Mouse (Mus musculus): ENCODE results near the gene Pcnx3. TPM values are rescaled to one million over a fixed set of nuclear protein-coding genes. Genes with fewer than 3 reads are reported as not detected.
A peak's percentile ranks its signal among the peaks of the same experiment; 100 is the strongest.

Pcnx3 gene
- polyA plus RNA-seq, 1 experiment from 2014 or later, result 29.1 TPM

DNA sequence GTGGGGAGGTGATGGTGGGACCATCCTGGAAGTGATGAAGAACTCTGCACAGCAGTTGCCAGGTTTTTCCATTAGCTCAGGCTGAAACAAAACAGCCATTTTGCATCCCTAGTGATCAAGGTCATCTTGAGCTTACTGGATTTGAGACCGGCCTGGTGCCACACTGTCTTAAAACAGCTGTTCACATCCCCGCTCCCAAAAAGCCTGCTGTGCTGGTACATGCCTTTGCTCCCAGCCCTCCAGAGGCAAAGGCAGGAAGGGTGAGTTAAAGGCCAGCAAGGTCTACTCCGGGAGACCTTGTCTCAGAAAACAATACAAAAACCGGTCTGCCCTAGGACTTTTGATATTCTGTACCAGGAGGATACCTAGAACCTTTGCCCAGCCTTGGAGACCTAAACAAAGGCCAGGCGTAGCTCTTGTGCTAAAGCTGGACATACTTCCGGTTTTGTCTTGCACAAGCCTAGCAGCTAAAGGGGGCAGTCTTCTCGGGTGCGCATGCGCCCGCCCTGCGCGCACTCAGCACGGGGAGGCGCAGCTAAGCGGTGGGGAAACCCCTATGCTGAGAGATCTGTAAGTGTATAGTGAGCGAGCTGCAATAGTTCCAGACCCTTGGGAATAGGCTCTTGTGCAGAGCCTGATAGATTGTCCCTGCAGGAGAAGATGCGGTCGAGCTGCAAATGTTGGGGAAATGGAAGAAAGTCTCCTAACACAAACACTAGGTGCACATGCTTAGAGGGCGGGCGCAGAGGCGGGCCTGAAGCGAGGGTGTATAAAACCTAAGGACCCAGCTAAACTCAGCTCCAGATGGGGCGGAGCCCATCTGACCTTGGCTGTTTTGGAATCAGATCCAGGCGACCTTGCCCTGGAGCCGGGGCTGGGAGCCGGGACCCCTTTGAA is 40.1 kb downstream of the Pcnx3 start:
- ATAC-seq, result peak; percentile 93
- Histone ChIP-seq H3K4me2 (replicated peaks) (peak overlapping the region; percentile 57), H3K36me3 (peaks cover 57% of the 10 kb centered on the region), H3K27me3 (peaks cover 16% of the 10 kb centered on the region), H3K4me1 (replicated peaks) (peaks cover 14% of the 10 kb centered on the region), H3K27ac (peak overlapping the region; percentile 82), H3K4me3 (replicated peaks) (peak overlapping the region; percentile 33), H3K9ac (replicated peaks) (peak overlapping the region; percentile 53), H3K9me3 (no peaks in the 10 kb centered on the region)
- 12% methylated on average over 26 of the region's 26 CpGs for WGBS

DNA sequence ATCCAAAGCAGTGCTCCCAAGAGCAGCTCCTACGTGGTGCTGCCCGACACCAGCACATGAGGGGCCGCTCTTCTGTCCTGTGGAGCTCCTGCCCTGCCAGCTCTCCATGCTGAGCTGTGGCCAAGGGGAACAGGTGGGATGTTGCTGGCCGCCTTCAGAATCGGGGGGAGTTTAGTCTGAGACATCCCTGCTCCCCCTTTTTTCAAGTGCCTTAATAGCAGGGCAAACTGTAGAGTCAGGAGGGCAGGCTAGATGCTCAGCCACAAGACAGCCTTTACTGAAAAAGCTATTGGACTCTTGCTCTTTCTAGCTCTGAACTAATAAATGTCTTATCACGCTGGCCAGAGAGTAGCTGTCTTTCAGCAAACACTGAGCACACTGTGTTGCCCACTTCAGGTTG is 40.9 kb downstream of the Pcnx3 start:
- Histone ChIP-seq H3K4me3 (replicated peaks) (no peak overlapping the region), H3K4me1 (replicated peaks) (peaks cover 14% of the 10 kb centered on the region), H3K9me3 (no peaks in the 10 kb centered on the region), H3K27me3 (peaks cover 8% of the 10 kb centered on the region), H3K9ac (replicated peaks) (0 out of 2 replicates have a peak overlapping the region, but pooled peaks have one; percentile 53), H3K36me3 (peaks cover 64% of the 10 kb centered on the region), H3K27ac (peak overlapping the region; percentile 82), H3K4me2 (replicated peaks) (no peak overlapping the region)
- no peak for ATAC-seq
- WGBS, result 98% methylated on average over 6 of the region's 6 CpGs

DNA sequence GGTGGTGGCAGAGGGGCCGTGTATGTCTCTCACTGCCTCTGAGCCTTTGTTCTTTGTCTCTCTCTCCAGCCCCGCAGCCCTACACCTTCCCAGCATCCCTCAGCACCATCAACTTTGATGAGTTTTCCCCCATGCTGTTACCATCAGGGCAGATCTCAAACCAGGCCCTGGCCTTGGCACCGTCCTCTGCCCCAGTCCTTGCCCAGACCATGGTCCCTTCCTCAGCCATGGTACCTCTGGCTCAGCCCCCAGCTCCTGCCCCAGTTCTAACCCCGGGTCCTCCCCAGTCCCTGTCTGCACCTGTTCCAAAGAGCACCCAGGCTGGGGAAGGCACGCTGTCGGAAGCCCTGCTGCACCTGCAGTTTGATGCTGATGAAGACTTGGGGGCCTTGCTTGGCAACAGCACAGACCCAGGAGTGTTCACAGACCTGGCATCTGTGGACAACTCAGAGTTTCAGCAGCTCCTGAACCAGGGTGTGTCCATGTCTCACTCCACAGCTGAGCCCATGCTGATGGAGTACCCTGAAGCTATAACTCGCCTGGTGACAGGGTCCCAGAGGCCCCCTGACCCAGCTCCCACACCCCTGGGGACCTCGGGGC is 41.9 kb downstream of the Pcnx3 start:
- peaks cover 67% of the 10 kb centered on the region for H3K36me3 ChIP-seq
- H3K27me3 ChIP-seq, result no peaks in the 10 kb centered on the region; the same call in 1 of the 2 replicates
- no peak overlapping the region for H3K4me3 ChIP-seq (replicated peaks)
- H3K9me3 ChIP-seq, result no peaks in the 10 kb centered on the region
- no peak overlapping the region for H3K4me2 ChIP-seq (replicated peaks)
- peaks cover 14% of the 10 kb centered on the region for H3K4me1 ChIP-seq (replicated peaks)
- 90% methylated on average over 8 of the region's 8 CpGs for WGBS
- H3K27ac ChIP-seq, result no peak overlapping the region
- no peak overlapping the region; the same call in 1 of the 2 replicates for H3K9ac ChIP-seq (replicated peaks)
- ATAC-seq, result no peak

DNA sequence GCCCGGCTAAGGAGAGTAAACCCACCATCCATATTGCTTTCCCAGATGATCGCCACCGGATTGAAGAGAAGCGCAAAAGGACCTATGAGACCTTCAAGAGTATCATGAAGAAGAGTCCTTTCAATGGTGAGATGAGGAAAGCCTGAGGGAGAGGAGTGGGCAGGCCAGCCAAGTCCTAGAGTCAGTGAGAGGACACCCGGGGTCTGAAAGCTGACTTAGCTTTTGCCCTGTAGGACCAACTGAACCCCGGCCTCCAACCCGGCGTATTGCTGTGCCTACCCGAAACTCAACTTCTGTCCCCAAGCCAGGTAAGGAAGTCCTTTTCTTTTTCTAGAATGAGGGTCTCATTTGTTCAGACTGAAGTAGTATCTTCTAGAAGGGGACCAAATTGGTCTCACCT is 43.4 kb downstream of the Pcnx3 start:
- Histone ChIP-seq H3K36me3 (peaks cover 77% of the 10 kb centered on the region), H3K4me1 (replicated peaks) (peaks cover 14% of the 10 kb centered on the region), H3K4me3 (replicated peaks) (no peak overlapping the region), H3K9ac (replicated peaks) (no peak overlapping the region), H3K4me2 (replicated peaks) (no peak overlapping the region), H3K27ac (no peak overlapping the region), H3K9me3 (no peaks in the 10 kb centered on the region), H3K27me3 (no peaks in the 10 kb centered on the region)
- 95% methylated on average over 9 of the region's 9 CpGs for WGBS
- no peak for ATAC-seq

DNA sequence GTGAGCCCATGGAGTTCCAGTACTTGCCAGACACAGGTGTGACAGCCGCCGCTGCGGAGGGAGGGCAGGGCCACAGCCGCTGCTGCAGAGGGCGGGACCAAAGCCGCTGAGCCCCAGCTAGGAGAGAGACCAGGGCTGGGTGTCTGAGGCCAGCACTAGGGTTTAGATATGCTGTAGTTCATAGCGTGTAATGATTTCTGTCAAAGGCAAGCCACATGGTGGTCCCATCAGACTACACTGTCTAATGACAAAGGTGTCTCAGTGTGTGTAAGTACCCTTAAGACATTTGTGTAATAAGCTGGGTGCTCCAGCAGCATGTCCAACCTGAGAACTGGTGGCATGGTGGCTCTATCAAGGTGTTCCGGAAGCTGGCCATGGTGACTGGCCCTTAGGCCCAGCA is 47.1 kb downstream of the Pcnx3 start:
- H3K4me3 ChIP-seq (replicated peaks), result no peak overlapping the region
- ATAC-seq, result no peak
- 95% methylated on average over 8 of the region's 8 CpGs for WGBS
- H3K36me3 ChIP-seq, result peaks cover 78% of the 10 kb centered on the region
- no peaks in the 10 kb centered on the region for H3K27me3 ChIP-seq
- H3K4me2 ChIP-seq (replicated peaks), result no peak overlapping the region
- no peak overlapping the region for H3K27ac ChIP-seq
- peaks cover 17% of the 10 kb centered on the region for H3K4me1 ChIP-seq (replicated peaks)
- H3K9ac ChIP-seq (replicated peaks), result no peak overlapping the region
- no peaks in the 10 kb centered on the region for H3K9me3 ChIP-seq

DNA sequence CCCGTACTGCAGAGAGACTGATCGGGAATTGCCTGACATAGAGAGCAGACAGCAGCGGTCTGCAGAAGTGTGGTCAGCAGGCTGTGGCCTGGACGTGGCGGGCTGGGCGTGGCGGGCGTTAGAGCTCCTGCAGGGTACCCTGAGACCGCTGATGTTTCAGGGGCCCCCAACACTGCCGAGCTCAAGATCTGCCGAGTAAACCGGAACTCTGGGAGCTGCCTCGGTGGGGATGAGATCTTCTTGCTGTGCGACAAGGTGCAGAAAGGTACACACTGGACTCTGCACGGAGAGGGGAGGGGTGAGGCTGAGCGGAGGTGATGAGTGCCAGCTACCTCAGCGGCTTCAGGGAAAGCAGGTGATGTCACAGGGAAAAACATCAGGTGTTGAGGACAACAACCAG is 47.7 kb downstream of the Pcnx3 start:
- H3K9me3 ChIP-seq, result no peaks in the 10 kb centered on the region
- no peak overlapping the region for H3K4me2 ChIP-seq (replicated peaks)
- 95% methylated on average over 17 of the region's 17 CpGs for WGBS
- no peak overlapping the region for H3K4me3 ChIP-seq (replicated peaks)
- H3K27me3 ChIP-seq, result no peaks in the 10 kb centered on the region
- H3K9ac ChIP-seq (replicated peaks), result no peak overlapping the region
- no peak overlapping the region for H3K27ac ChIP-seq
- peaks cover 72% of the 10 kb centered on the region for H3K36me3 ChIP-seq
- H3K4me1 ChIP-seq (replicated peaks), result peaks cover 21% of the 10 kb centered on the region
- ATAC-seq, result no peak

DNA sequence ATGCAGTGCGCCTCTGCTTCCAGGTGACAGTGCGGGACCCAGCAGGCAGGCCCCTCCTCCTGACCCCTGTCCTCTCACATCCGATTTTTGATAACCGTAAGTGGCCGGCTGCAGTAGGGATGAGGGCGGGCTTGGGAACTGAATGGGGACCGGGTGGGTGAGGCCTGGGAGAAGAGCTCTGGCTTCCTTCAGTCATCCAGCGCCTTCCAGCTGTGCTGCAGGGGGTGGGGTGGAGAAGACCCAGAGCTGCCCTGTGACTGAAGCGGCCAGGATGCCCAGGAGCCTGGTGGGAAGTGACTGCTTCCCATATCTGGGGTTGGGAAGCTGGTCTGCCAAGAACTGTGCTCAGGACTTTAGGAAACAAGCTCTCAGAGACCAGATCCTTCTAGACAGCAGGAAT is 48.4 kb downstream of the Pcnx3 start:
- H3K9ac ChIP-seq (replicated peaks), result no peak overlapping the region
- WGBS, result 77% methylated on average over 9 of the region's 9 CpGs
- peaks cover 66% of the 10 kb centered on the region for H3K36me3 ChIP-seq
- H3K4me2 ChIP-seq (replicated peaks), result no peak overlapping the region
- peaks cover 21% of the 10 kb centered on the region for H3K4me1 ChIP-seq (replicated peaks)
- H3K27me3 ChIP-seq, result no peaks in the 10 kb centered on the region
- H3K27ac ChIP-seq, result no peak overlapping the region
- H3K4me3 ChIP-seq (replicated peaks), result no peak overlapping the region
- ATAC-seq, result no peak
- H3K9me3 ChIP-seq, result no peaks in the 10 kb centered on the region

DNA sequence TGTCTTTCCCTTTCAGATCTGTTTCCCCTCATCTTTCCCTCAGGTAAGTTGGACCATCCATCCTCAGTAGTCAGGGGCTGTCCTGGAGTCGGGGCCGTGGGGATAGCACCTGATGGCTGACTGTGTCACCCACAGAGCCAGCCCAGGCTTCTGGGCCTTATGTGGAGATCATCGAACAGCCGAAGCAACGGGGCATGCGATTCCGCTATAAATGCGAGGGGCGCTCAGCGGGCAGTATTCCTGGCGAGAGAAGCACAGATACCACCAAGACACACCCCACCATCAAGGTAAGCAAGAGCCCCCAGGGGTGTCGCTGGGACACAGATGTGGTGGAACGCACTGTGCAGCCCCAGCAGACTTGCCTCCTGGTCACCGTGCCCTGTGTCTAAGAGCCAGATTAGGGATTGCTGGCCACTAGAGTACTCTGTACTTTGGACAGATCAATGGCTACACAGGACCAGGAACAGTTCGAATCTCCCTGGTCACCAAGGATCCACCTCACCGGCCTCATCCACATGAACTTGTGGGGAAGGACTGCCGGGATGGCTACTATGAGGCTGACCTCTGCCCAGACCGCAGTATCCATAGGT is 50.2 kb downstream of the Pcnx3 start:
- peak overlapping the region; percentile 97 for H3K4me2 ChIP-seq (replicated peaks)
- H3K4me1 ChIP-seq (replicated peaks), result peaks cover 21% of the 10 kb centered on the region
- H3K27me3 ChIP-seq, result no peaks in the 10 kb centered on the region
- ATAC-seq, result no peak
- H3K4me3 ChIP-seq (replicated peaks), result peak overlapping the region; percentile 78
- peaks cover 48% of the 10 kb centered on the region for H3K36me3 ChIP-seq
- peak overlapping the region; percentile 90 for H3K9ac ChIP-seq (replicated peaks)
- WGBS, result 93% methylated on average over 18 of the region's 18 CpGs
- no peaks in the 10 kb centered on the region for H3K9me3 ChIP-seq
- H3K27ac ChIP-seq, result peak overlapping the region; percentile 90; the same call in 1 of the 2 replicates

DNA sequence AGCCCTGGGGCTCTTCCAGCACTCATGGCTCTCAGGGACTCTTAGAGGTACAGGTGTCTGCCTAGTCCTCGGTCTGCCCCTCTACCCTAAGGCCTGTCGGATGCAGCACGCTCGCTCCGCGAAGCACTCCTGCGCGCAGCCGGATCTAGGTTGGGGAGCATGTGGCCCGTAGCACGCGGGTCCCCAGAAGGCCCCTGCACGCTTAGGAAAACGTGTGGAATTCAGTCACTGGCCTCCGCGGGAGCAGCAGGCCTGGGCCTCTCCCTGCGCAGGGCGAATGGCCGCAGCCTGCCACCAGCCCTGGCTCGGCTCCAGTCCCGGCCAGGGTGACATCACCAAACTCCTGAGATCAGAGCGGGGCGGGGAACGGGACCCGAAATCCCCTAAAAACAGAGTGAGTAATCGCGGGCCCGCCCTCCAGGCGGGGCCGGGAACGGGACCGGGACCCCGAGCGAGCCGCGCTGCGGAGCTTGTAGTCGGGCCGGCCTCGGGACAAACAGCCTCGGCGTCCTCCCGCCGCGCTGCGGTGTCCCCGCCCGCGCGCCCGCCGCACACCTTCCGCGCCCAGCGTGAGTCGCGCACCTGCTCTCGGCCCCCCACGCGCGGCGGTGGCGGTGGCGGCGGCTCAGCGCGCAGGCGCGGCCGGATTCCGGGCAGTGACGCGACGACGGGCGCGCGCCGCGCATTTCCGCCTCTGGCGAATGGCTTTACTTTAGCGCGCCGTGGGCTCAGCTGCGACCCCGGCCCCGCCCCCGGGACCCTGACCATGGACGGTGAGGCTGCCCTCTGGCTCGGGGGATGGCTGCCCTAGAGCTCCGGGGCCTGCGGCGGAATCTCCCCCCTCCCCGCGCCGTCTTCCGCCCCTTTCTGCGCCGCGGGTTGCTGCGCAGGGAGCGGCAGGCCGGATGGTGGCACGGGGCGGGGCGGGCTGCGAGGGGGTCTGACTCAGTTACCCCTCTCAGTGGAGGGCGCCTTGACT is 51.4 kb downstream of the Pcnx3 start, which contains the start of gene Rela:
Gene Rela, plus strand, starts transcription at position 415 of the 979 bp plus-strand sequence.
- WGBS, result under 1% methylated on average over 66 of the region's 109 CpGs
- ATAC-seq, result peak; percentile 86
- Histone ChIP-seq H3K9ac (replicated peaks) (peak within 1 kb of the TSS; percentile 90), H3K27me3 (no peaks in the 10 kb centered on the region), H3K9me3 (no peaks in the 10 kb centered on the region), H3K4me2 (replicated peaks) (peak within 1 kb of the TSS; percentile 97), H3K36me3 (peaks cover 37% of the 10 kb centered on the region), H3K27ac (peak within 1 kb of the TSS; percentile 90), H3K4me3 (replicated peaks) (peak within 1 kb of the TSS; percentile 78), H3K4me1 (replicated peaks) (peaks cover 21% of the 10 kb centered on the region)

DNA sequence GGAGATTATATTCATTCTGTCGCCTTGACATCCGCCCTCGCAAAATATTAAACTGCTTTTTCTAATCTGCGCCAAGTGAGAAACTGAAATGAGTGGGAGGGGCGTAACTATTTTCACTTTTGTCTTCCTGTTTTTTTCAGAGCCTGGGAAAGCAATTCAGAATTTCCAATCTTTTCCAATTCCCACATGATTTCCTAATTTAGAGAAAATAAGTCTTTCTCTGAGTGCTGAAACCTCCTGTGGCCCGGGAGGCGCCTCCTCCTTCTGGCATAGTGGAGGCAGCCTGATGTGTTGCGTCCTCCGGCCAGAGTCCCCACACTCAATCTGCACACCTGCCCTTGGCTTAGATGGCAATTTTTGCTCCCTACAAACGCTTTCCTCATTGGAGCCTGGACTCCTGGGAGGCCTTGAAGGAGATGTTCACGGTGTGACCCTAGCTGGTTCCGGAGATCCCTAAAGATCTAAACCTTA is 52.1 kb downstream of the Pcnx3 start:
- Histone ChIP-seq H3K27ac (peak overlapping the region; percentile 90), H3K27me3 (no peaks in the 10 kb centered on the region), H3K4me2 (replicated peaks) (peak overlapping the region; percentile 97), H3K9ac (replicated peaks) (peak overlapping the region; percentile 90), H3K4me3 (replicated peaks) (peak overlapping the region; percentile 78), H3K9me3 (no peaks in the 10 kb centered on the region), H3K36me3 (peaks cover 29% of the 10 kb centered on the region), H3K4me1 (replicated peaks) (peaks cover 21% of the 10 kb centered on the region)
- peak; percentile 14; the same call in 1 of the 2 replicates for ATAC-seq
- WGBS, result 39% methylated on average over 12 of the region's 12 CpGs

DNA sequence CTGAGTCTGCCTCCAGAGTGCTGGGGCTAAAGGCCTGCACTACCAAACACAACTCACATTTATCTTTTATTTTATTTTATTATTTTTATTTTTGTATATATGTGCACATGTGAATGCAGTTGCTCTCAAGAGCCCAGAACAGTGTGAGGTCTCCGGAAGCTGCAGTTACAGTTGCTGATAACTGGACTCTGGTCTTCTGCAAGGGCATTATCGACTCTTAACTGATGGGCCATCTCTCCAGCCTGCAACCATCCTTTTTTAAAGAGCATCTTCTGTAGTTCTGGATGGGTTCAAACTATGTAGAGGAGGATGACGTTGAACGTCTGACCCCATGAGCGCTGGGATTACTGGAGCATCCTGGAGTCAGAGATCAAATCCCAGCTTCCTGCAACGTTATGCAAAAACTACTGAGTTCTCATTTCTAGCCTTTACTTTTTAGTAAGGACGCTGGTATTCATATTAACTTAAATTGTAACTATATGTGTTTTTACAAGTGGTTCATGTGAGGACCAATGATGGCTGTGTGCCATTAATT is 52.6 kb downstream of the Pcnx3 start:
- 81% methylated on average over 7 of the region's 7 CpGs for WGBS
- Histone ChIP-seq H3K27ac (no peak overlapping the region), H3K9me3 (no peaks in the 10 kb centered on the region), H3K27me3 (no peaks in the 10 kb centered on the region), H3K4me3 (replicated peaks) (no peak overlapping the region), H3K4me1 (replicated peaks) (peaks cover 21% of the 10 kb centered on the region), H3K36me3 (peaks cover 24% of the 10 kb centered on the region), H3K4me2 (replicated peaks) (no peak overlapping the region; the same call in 1 of the 2 replicates), H3K9ac (replicated peaks) (no peak overlapping the region)
- no peak for ATAC-seq

Data from midbrain, embryonic 13.5 days (tissue).